8 mouse cellular contexts compared by ENCODE assay signal in genomic region chr17:24671346-24671745, GRCm38 (mm10). TPM values are rescaled to one million over a fixed set of nuclear protein-coding genes. Genes with fewer than 3 reads are reported as not detected.
DNase-seq lines count a peak whose midpoint lies in the region; ATAC-seq and TF ChIP-seq lines count a peak whose summit lies in the region.

No protein-coding gene starts in this region.

- H3K4me1 ChIP-seq in lung, embryonic 16.5 days (replicated peaks; ENCODE audit: control insufficient read depth, insufficient read depth, low read length) = peaks cover 26% of the 10 kb centered on the region
- peaks cover 34% of the 10 kb centered on the region for H3K4me1 ChIP-seq in forebrain, embryonic 15.5 days
- H3K4me1 ChIP-seq in limb, embryonic 14.5 days (ENCODE audit: control insufficient read depth, insufficient read depth, low read length) = peaks cover 26% of the 10 kb centered on the region
- H3K4me1 ChIP-seq in small intestine, adult 2 months (ENCODE audit: control insufficient read depth, insufficient read depth, insufficient read length, low read length) = peaks cover 15% of the 10 kb centered on the region; the same call in 1 of the 2 replicates

- ATAC-seq in lung, embryonic 16.5 days (ENCODE audit: low read depth) = no peak
- no peak for ATAC-seq in forebrain, embryonic 15.5 days (replicated peaks)
- ATAC-seq in limb, embryonic 14.5 days (ENCODE audit: low FRiP score, low read depth) = no peak
- ATAC-seq in monocyte, adult 5-6 weeks (replicated peaks; ENCODE audit: insufficient number of reproducible peaks, low FRiP score, low TSS enrichment, poor library complexity, severe bottlenecking) = no peak

- no peaks in the 10 kb centered on the region for H3K9me3 ChIP-seq in lung, embryonic 16.5 days (ENCODE audit: control insufficient read depth, low read length)
- no peaks in the 10 kb centered on the region for H3K9me3 ChIP-seq in forebrain, embryonic 15.5 days
- H3K9me3 ChIP-seq in limb, embryonic 14.5 days (ENCODE audit: control insufficient read depth, low read length) = no peaks in the 10 kb centered on the region

- H3K27ac ChIP-seq in lung, embryonic 16.5 days (ENCODE audit: low read length) = no peak overlapping the region
- H3K27ac ChIP-seq in forebrain, embryonic 15.5 days (replicated peaks) = no peak overlapping the region
- no peak overlapping the region for H3K27ac ChIP-seq in limb, embryonic 14.5 days (replicated peaks; ENCODE audit: low read depth, low read length)
- H3K27ac ChIP-seq in small intestine, adult 2 months (ENCODE audit: insufficient read depth, low read depth, low read length) = peak overlapping the region; percentile 7; the same call in 1 of the 2 replicates

- no peak for DNase-seq in lung, postnatal 36 days
- DNase-seq in limb, embryonic 14.5 days (ENCODE audit: low spot score) = no peak
- no peak for DNase-seq in spleen, adult 12 weeks (ENCODE audit: low spot score)
- DNase-seq in urinary bladder, postnatal 14 days (ENCODE audit: low spot score) = no peak

- no peak overlapping the region for H3K9ac ChIP-seq in lung, embryonic 16.5 days (ENCODE audit: low read length)
- H3K9ac ChIP-seq in forebrain, embryonic 15.5 days (replicated peaks) = no peak overlapping the region
- H3K9ac ChIP-seq in limb, embryonic 14.5 days (ENCODE audit: low read depth, low read length, severe bottlenecking) = peak overlapping the region; percentile 93; the same call in 1 of the 2 replicates

- H3K4me2 ChIP-seq in lung, embryonic 16.5 days (ENCODE audit: low read depth, low read length) = peak overlapping the region; percentile 90; the same call in 1 of the 2 replicates
- H3K4me2 ChIP-seq in forebrain, embryonic 15.5 days (replicated peaks) = peak overlapping the region; percentile 73
- H3K4me2 ChIP-seq in limb, embryonic 14.5 days (replicated peaks; ENCODE audit: low read depth, low read length, severe bottlenecking) = peak overlapping the region; percentile 77; the same call in 1 of the 2 replicates

- no peak overlapping the region for H3K4me3 ChIP-seq in lung, embryonic 16.5 days (ENCODE audit: low read length)
- peak overlapping the region; percentile 92 for H3K4me3 ChIP-seq in forebrain, embryonic 15.5 days
- H3K4me3 ChIP-seq in limb, embryonic 14.5 days (replicated peaks; ENCODE audit: low read length) = 0 out of 2 replicates have a peak overlapping the region, but pooled peaks have one; percentile 94
- H3K4me3 ChIP-seq in small intestine, adult 2 months (ENCODE audit: low read depth, low read length) = no peak overlapping the region

- TF ChIP-seq POLR2A in limb, embryonic 14.5 days (IDR thresholded peaks at IDR 0.05; ENCODE audit: borderline replicate concordance, extremely low read depth, insufficient read depth, insufficient read length) = no peak
- no peak for TF ChIP-seq POLR2A in small intestine, adult 2 months (IDR thresholded peaks at IDR 0.05; ENCODE audit: low read depth, low read length)

- WGBS in lung, embryonic 16.5 days = 52% methylated on average over 5 of the region's 5 CpGs
- WGBS in forebrain, embryonic 15.5 days = 70% methylated on average over 5 of the region's 5 CpGs
- 61% methylated on average over 5 of the region's 5 CpGs for WGBS in limb, embryonic 14.5 days
- WGBS in small intestine, adult 2 months = 44% methylated on average over 5 of the region's 5 CpGs

- H3K36me3 ChIP-seq in lung, embryonic 16.5 days (ENCODE audit: control insufficient read depth, insufficient read depth, low read length) = no peaks in the 10 kb centered on the region
- no peaks in the 10 kb centered on the region for H3K36me3 ChIP-seq in forebrain, embryonic 15.5 days
- H3K36me3 ChIP-seq in limb, embryonic 14.5 days (ENCODE audit: control insufficient read depth, insufficient read depth, low read length) = no peaks in the 10 kb centered on the region
- no peaks in the 10 kb centered on the region for H3K36me3 ChIP-seq in small intestine, adult 2 months (ENCODE audit: control insufficient read depth, insufficient read depth, low read length)

- no peak for TF ChIP-seq CTCF in small intestine, adult 2 months (IDR thresholded peaks at IDR 0.05; ENCODE audit: extremely low read depth, insufficient read length, insufficient replicate concordance, low read depth, low read length)

- no peaks in the 10 kb centered on the region for H3K27me3 ChIP-seq in lung, embryonic 16.5 days (ENCODE audit: control insufficient read depth, insufficient read depth, low read depth, low read length)
- H3K27me3 ChIP-seq in forebrain, embryonic 15.5 days = no peaks in the 10 kb centered on the region
- H3K27me3 ChIP-seq in limb, embryonic 14.5 days (ENCODE audit: control insufficient read depth, insufficient read depth, low read length) = no peaks in the 10 kb centered on the region
- H3K27me3 ChIP-seq in small intestine, adult 2 months (ENCODE audit: control insufficient read depth, insufficient read depth, low read length) = no peaks in the 10 kb centered on the region

RNA-seq across cellular contexts. Expression of gene Zfp598, which starts 1.9 kb away (rescaled TPM):
- polyA plus RNA-seq in lung, embryonic 16.5 days (2015; fragmentation: Nextera tagmentation; extraction: Ambion mirVana) = 15.0 and 18.1 TPM in 2 replicates
- polyA plus RNA-seq in forebrain, embryonic 15.5 days (2015; fragmentation: Nextera tagmentation; extraction: Ambion mirVana) = 19.1 and 20.9 TPM in 2 replicates
- polyA plus RNA-seq in limb, embryonic 14.5 days (2012; rRNA removed) = 91.4 and 112 TPM in 2 replicates
- polyA plus RNA-seq in limb, embryonic 14.5 days (2014; fragmentation: Nextera tagmentation; extraction: Ambion mirVana) = 29.9 and 31.8 TPM in 2 replicates
- polyA plus RNA-seq in small intestine, adult 2 months (2012; rRNA removed) = 41.1 and 85.8 TPM in 2 replicates
- 14.6 to 21.7 TPM (median 15.7 TPM) in 3 replicates for total RNA-seq in monocyte, adult 5-6 weeks (2017)

RNA-seq across cellular contexts. Expression of gene Npw, which starts 13.1 kb away (rescaled TPM):
- 1.1 and 2.3 TPM in 2 replicates for polyA plus RNA-seq in lung, embryonic 16.5 days (2015; fragmentation: Nextera tagmentation; extraction: Ambion mirVana)
- not detected in 2 replicates for polyA plus RNA-seq in forebrain, embryonic 15.5 days (2015; fragmentation: Nextera tagmentation; extraction: Ambion mirVana)
- 0.47 and 0.58 TPM in 2 replicates for polyA plus RNA-seq in limb, embryonic 14.5 days (2012; rRNA removed)
- 0.33 and 0.41 TPM in 2 replicates for polyA plus RNA-seq in limb, embryonic 14.5 days (2014; fragmentation: Nextera tagmentation; extraction: Ambion mirVana)
- polyA plus RNA-seq in small intestine, adult 2 months (2012; rRNA removed) = 2.0 and 6.5 TPM in 2 replicates
- total RNA-seq in monocyte, adult 5-6 weeks (2017) = not detected in 3 replicates

RNA-seq across cellular contexts. Expression of gene Syngr3, which starts 18.4 kb away (rescaled TPM):
- polyA plus RNA-seq in lung, embryonic 16.5 days (2015; fragmentation: Nextera tagmentation; extraction: Ambion mirVana) = 1.5 and 1.9 TPM in 2 replicates
- polyA plus RNA-seq in forebrain, embryonic 15.5 days (2015; fragmentation: Nextera tagmentation; extraction: Ambion mirVana) = 134 and 145 TPM in 2 replicates
- polyA plus RNA-seq in limb, embryonic 14.5 days (2012; rRNA removed) = 2.6 and 3.0 TPM in 2 replicates
- 3.1 and 4.9 TPM in 2 replicates for polyA plus RNA-seq in limb, embryonic 14.5 days (2014; fragmentation: Nextera tagmentation; extraction: Ambion mirVana)
- polyA plus RNA-seq in small intestine, adult 2 months (2012; rRNA removed) = 1.2 and 1.3 TPM in 2 replicates
- total RNA-seq in monocyte, adult 5-6 weeks (2017) = not detected in 3 replicates

RNA-seq across cellular contexts. Expression of gene Slc9a3r2, which starts 21.2 kb away (rescaled TPM):
- 95.5 and 98.1 TPM in 2 replicates for polyA plus RNA-seq in lung, embryonic 16.5 days (2015; fragmentation: Nextera tagmentation; extraction: Ambion mirVana)
- polyA plus RNA-seq in forebrain, embryonic 15.5 days (2015; fragmentation: Nextera tagmentation; extraction: Ambion mirVana) = 26.7 and 27.6 TPM in 2 replicates
- polyA plus RNA-seq in limb, embryonic 14.5 days (2012; rRNA removed) = 56.2 and 65.0 TPM in 2 replicates
- 60.1 and 71.5 TPM in 2 replicates for polyA plus RNA-seq in limb, embryonic 14.5 days (2014; fragmentation: Nextera tagmentation; extraction: Ambion mirVana)
- polyA plus RNA-seq in small intestine, adult 2 months (2012; rRNA removed) = 35.6 and 44.9 TPM in 2 replicates
- total RNA-seq in monocyte, adult 5-6 weeks (2017) = 0.48 to 0.78 TPM in 2 of 3 replicates, not detected in the other

RNA-seq across cellular contexts. Expression of gene Gfer, which starts 24.6 kb away (rescaled TPM):
- polyA plus RNA-seq in lung, embryonic 16.5 days (2015; fragmentation: Nextera tagmentation; extraction: Ambion mirVana) = 37.2 and 41.9 TPM in 2 replicates
- 38.7 TPM in 2 replicates for polyA plus RNA-seq in forebrain, embryonic 15.5 days (2015; fragmentation: Nextera tagmentation; extraction: Ambion mirVana)
- 27.3 and 34.2 TPM in 2 replicates for polyA plus RNA-seq in limb, embryonic 14.5 days (2012; rRNA removed)
- polyA plus RNA-seq in limb, embryonic 14.5 days (2014; fragmentation: Nextera tagmentation; extraction: Ambion mirVana) = 38.6 and 39.5 TPM in 2 replicates
- polyA plus RNA-seq in small intestine, adult 2 months (2012; rRNA removed) = 22.8 and 35.9 TPM in 2 replicates
- total RNA-seq in monocyte, adult 5-6 weeks (2017) = 12.4 to 19.8 TPM (median 15.4 TPM) in 3 replicates

Comparison
In these comparisons a context has a peak if more than half of its experiments do, and no peak if none do; other contexts are left out.
1. H3K4me3 ChIP-seq: peak in forebrain, embryonic 15.5 days (single experiment) and limb, embryonic 14.5 days (single experiment); none in lung, embryonic 16.5 days (single experiment) and small intestine, adult 2 months (single experiment).
2. RNA of gene Syngr3, which starts 18.4 kb away (polyA plus RNA-seq): 134 to 145 TPM in forebrain, embryonic 15.5 days; 2.6 to 4.9 TPM in limb, embryonic 14.5 days, 1.5 to 1.9 TPM in lung, embryonic 16.5 days and 1.2 to 1.3 TPM in small intestine, adult 2 months; every median in the first group is over 10 times any median in the second.
3. Peak in every context shown above with its lines, with median percentiles within 50 percentile points of each other: H3K4me2 ChIP-seq.